Mouse (Mus musculus) myocyte (in vitro differentiated cells): ENCODE results near the gene Gm45711.

Experiments used
- CEBPB ChIP-seq: IDR thresholded peaks from 2 replicates; pipeline ENCODE4 v1.6.1; 2011; ENCODE audit warnings: mild to moderate bottlenecking, moderate library complexity; ENCODE audit not compliant: poor library complexity, insufficient read depth, severe bottlenecking
- E2F4 ChIP-seq: IDR thresholded peaks from one replicate; pipeline ENCODE4 v1.6.1; 2011; ENCODE audit warnings: mild to moderate bottlenecking, control low read depth, moderate library complexity; ENCODE audit not compliant: insufficient read depth
- MYOG ChIP-seq, 3 experiments: IDR thresholded peaks; one replicate each; pipeline ENCODE4 v1.6.1; 2011; ENCODE audit warnings: control low read depth in 2 of 3, low read depth in 2 of 3, mild to moderate bottlenecking in 2 of 3; ENCODE audit not compliant: insufficient read length in 2 of 3, control insufficient read depth in 1 of 3, insufficient read depth in 1 of 3
- POLR2A ChIP-seq: IDR thresholded peaks from one replicate; pipeline ENCODE4 v1.6.1; 2011; ENCODE audit warnings: low read depth, mild to moderate bottlenecking, control low read depth, moderate library complexity; ENCODE audit not compliant: insufficient read length
- POLR2AphosphoS2 ChIP-seq: IDR thresholded peaks from one replicate; pipeline ENCODE4 v1.6.1; 2011; ENCODE audit warnings: low read depth, control low read depth; ENCODE audit not compliant: insufficient read length
- REST ChIP-seq: IDR thresholded peaks from one replicate; pipeline ENCODE4 v1.6.1; 2011; ENCODE audit warnings: mild to moderate bottlenecking, control low read depth, moderate library complexity; ENCODE audit not compliant: insufficient read depth, insufficient read length
- TCF12 ChIP-seq: IDR thresholded peaks from one replicate; pipeline ENCODE4 v1.6.1; 2011; ENCODE audit warnings: mild to moderate bottlenecking, control low read depth; ENCODE audit not compliant: poor library complexity, insufficient read depth, severe bottlenecking
- TCF3 ChIP-seq: IDR thresholded peaks from one replicate; pipeline ENCODE4 v1.6.1; 2011; ENCODE audit warnings: low read depth, control low read depth; ENCODE audit not compliant: insufficient read length
- USF1 ChIP-seq: IDR thresholded peaks from one replicate; pipeline ENCODE4 v1.6.1; 2011; ENCODE audit warnings: low read depth, mild to moderate bottlenecking, control low read depth, moderate library complexity

DNA sequence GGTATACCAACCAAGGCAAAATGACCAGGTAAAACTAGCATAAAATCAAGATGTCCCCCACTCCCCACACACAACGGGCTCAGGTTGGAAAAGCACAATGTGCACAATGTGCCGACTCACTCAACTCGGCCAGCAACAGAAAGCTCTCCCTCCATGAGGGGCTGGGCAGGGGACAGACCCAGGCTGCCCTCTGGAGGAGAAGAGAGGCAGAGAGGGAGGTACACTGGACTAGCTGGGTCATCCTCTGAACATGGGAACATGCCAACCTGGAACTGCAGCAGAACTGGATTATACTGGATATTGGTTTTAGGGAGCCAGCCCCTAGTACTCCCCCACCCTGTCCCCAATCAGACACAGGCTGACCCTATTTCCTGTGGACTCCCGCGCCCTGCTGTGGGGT is 43.3 kb upstream of the Gm45711 start:
- no peak for TF ChIP-seq POLR2A
- no peak for TF ChIP-seq CEBPB
- no peak for TF ChIP-seq TCF12
- no peak for TF ChIP-seq REST
- no peak for TF ChIP-seq E2F4
- no peak for TF ChIP-seq TCF3
- no peak for TF ChIP-seq POLR2AphosphoS2
- TF ChIP-seq USF1, result no peak
- TF ChIP-seq MYOG (IDR thresholded peaks at IDR 0.05; ENCODE audit: control insufficient read depth in 1 of 3, insufficient read depth in 1 of 3, insufficient read length in 2 of 3, low read depth in 2 of 3), result no peak
